Mouse (Mus musculus) cerebellum, adult 2 months (tissue): ENCODE measurements around the gene Myo10.

ENCODE experiments used
- CTCF ChIP-seq: fragments of 200-500 bp; IDR thresholded peaks from 2 replicates; pipeline ENCODE4 v1.5.1; 2011; ENCODE audit warnings: low read depth, mild to moderate bottlenecking, control low read depth, low read length, moderate library complexity, borderline replicate concordance; ENCODE audit not compliant: insufficient read depth
- POLR2A ChIP-seq: fragments of 200-500 bp; IDR thresholded peaks from 2 replicates; pipeline ENCODE4 v1.6.1; 2011; ENCODE audit warnings: low read length, control low read depth, borderline replicate concordance; ENCODE audit not compliant: insufficient read depth

DNA sequence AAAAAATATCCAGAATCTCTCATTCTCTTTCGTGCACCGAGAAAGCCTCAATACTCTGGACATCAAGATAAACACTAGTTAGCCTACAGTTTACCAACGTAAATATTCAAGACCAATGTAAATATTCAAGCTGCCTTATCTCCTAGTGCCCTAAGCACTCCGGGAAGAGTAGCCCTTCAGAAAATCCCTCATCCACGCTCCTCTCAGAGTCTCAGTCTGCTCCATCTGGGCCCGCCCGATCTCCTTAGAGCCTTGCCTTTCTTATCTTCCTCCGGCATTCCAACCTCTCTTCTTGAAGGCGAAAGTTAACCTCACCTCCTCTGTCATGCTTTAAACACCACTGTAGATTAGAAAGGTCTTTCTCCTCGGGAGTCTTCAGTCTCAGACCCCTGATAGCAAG lies 13.1 kb upstream of the Myo10 start:
- TF ChIP-seq CTCF (no peak), POLR2A (no peak)
